ENCODE assay signal across 9 mouse cellular contexts in the genomic region with DNA sequence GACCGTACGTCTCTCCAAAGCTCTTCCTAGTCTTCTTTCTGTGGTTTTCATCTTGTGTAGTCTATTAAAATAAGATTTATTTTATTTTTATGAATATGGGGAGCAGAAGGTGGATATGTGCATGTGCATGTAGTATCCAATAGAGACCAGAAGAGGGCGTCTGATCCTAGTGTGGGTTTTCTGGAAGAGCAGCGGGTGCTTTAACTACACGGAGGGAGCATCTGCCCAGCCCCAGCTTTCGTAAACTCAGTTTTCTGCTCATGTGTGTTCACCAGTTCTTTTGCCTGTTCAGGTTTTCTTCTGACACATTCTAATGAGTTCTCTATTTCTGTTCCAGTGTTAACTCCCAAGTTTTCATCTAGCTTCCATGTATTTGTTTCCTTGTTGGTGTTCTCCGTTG.
DNase-seq lines count a peak whose midpoint lies in the region; ATAC-seq and TF ChIP-seq lines count a peak whose summit lies in the region.
"Had no signal": no experiment of that assay in that cellular context is flagged by ENCODE, and none has a peak within 500 bp of the region (broad histone marks: within the 10 kb centered on the region; RNA-seq: fewer than 3 reads in every experiment).

No protein-coding gene starts in this region.

- no peak overlapping the region for H3K9ac ChIP-seq in kidney, embryonic 16.5 days (replicated peaks; ENCODE audit: low read length)
- H3K9ac ChIP-seq in ES-Bruce4 (ENCODE audit: low read depth, poor library complexity, severe bottlenecking) = no peak overlapping the region
- H3K9ac ChIP-seq in neural tube, embryonic 15.5 days (replicated peaks) = no peak overlapping the region

- H3K4me2 ChIP-seq in kidney, embryonic 16.5 days (replicated peaks; ENCODE audit: low read depth, low read length) = no peak overlapping the region
- H3K4me2 ChIP-seq in neural tube, embryonic 15.5 days = no peak overlapping the region

- H3K36me3 ChIP-seq in kidney, embryonic 16.5 days (ENCODE audit: insufficient read depth, low read length) = no peaks in the 10 kb centered on the region
- H3K36me3 ChIP-seq in ES-Bruce4 (ENCODE audit: control insufficient read depth, insufficient read depth, low read length, poor library complexity, severe bottlenecking) = no peaks in the 10 kb centered on the region
- no peaks in the 10 kb centered on the region; the same call in 1 of the 2 replicates for H3K36me3 ChIP-seq in neural tube, embryonic 15.5 days

- TF ChIP-seq EP300 in ES-Bruce4 (IDR thresholded peaks at IDR 0.05; ENCODE audit: insufficient read depth, low read depth, low read length) = no peak

- no peak for ATAC-seq in kidney, embryonic 16.5 days (ENCODE audit: low FRiP score, low TSS enrichment)
- no peak for ATAC-seq in neural tube, embryonic 15.5 days (ENCODE audit: low FRiP score)
- no peak for ATAC-seq in monocyte, adult 5-6 weeks (replicated peaks; ENCODE audit: insufficient number of reproducible peaks, low FRiP score, low TSS enrichment, poor library complexity, severe bottlenecking)

- no peaks in the 10 kb centered on the region for H3K27me3 ChIP-seq in kidney, embryonic 16.5 days (ENCODE audit: insufficient read depth, low read length)
- no peaks in the 10 kb centered on the region for H3K27me3 ChIP-seq in ES-Bruce4 (ENCODE audit: control insufficient read depth, insufficient read depth, low read length, poor library complexity, severe bottlenecking)
- no peaks in the 10 kb centered on the region for H3K27me3 ChIP-seq in neural tube, embryonic 15.5 days (replicated peaks)

- H3K4me3 ChIP-seq in kidney, embryonic 16.5 days (ENCODE audit: low read length) = no peak overlapping the region
- H3K4me3 ChIP-seq in ES-Bruce4 (ENCODE audit: low read depth, low read length) = no peak overlapping the region
- H3K4me3 ChIP-seq in neural tube, embryonic 15.5 days (replicated peaks) = no peak overlapping the region
- H3K4me3 ChIP-seq: erythroblast, embryonic 14.5 days had no signal

- H3K27ac ChIP-seq in kidney, embryonic 16.5 days (ENCODE audit: low read length) = no peak overlapping the region
- H3K27ac ChIP-seq in ES-Bruce4 (ENCODE audit: insufficient read depth, low read length) = no peak overlapping the region
- 0 out of 2 replicates have a peak overlapping the region, but pooled peaks have one; percentile 23 for H3K27ac ChIP-seq in neural tube, embryonic 15.5 days (replicated peaks)

- no peaks in the 10 kb centered on the region for H3K9me3 ChIP-seq in kidney, embryonic 16.5 days (ENCODE audit: low read length)
- H3K9me3 ChIP-seq in ES-Bruce4 (replicated peaks; ENCODE audit: control insufficient read depth, insufficient read depth, low read length, poor library complexity, severe bottlenecking) = peaks cover 15% of the 10 kb centered on the region
- no peaks in the 10 kb centered on the region for H3K9me3 ChIP-seq in neural tube, embryonic 15.5 days (replicated peaks)

- intact Hi-C loops in gastrocnemius, postnatal 14 days (cut with DNase I; ENCODE audit: low total_unique reads) = loop anchor here (5.0 kb wide), 1 partner anchor 111 kb away; no protein-coding TSS in a partner anchor

- WGBS in kidney, embryonic 16.5 days = 58% methylated on average over 7 of the region's 7 CpGs
- 47% methylated on average over 7 of the region's 7 CpGs for WGBS in neural tube, embryonic 15.5 days

- peak; percentile 35 for TF ChIP-seq CTCF in ES-Bruce4 (IDR thresholded peaks at IDR 0.05; ENCODE audit: low read depth, low read length)

- no peak for TF ChIP-seq POLR2A in ES-Bruce4 (IDR thresholded peaks at IDR 0.05; ENCODE audit: insufficient read depth, low read length)

- peak; percentile 53 for DNase-seq in kidney, postnatal 10 days
- peak; percentile 18 for DNase-seq in WW6 (ENCODE audit: low read depth, low spot score)
- peak; percentile 30 for DNase-seq in gastrocnemius, postnatal 14 days
- DNase-seq in ovary, postnatal 10 days (ENCODE audit: low spot score) = no peak

- H3K4me1 ChIP-seq in kidney, embryonic 16.5 days (ENCODE audit: insufficient read depth, low read length) = no peaks in the 10 kb centered on the region
- H3K4me1 ChIP-seq in ES-Bruce4 (ENCODE audit: control insufficient read depth, insufficient read depth, low read length) = no peaks in the 10 kb centered on the region
- peaks cover 11% of the 10 kb centered on the region for H3K4me1 ChIP-seq in neural tube, embryonic 15.5 days
